Mouse (Mus musculus) forebrain, postnatal 0 days (tissue): ENCODE measurements around the gene Tfap2a. TPM values are rescaled to one million over a fixed set of nuclear protein-coding genes. Genes with fewer than 3 reads are reported as not detected.

ENCODE experiments used
- ATAC-seq: fragments of 200-750 bp; cut with Nextera tagmentation; 2 replicates; pipeline ENCODE4 v1.8.0; 2017; ENCODE audit warnings: mild to moderate bottlenecking, moderate library complexity
- DNase-seq: peaks from one replicate; pipeline ENCODE4 v3.0.0-alpha.2; 2015
- H3K27ac ChIP-seq: fragments of 300-500 bp; sonication (generic); 2 replicates; pipeline ENCODE4 v1.5.1; 2014; ENCODE audit warnings: low read depth, mild to moderate bottlenecking, antibody characterized with exemption, low read length, moderate library complexity, mixed read lengths
- H3K27me3 ChIP-seq: fragments of 300-500 bp; sonication (generic); 2 replicates; pipeline ENCODE4 v1.6.1; 2014; ENCODE audit warnings: mild to moderate bottlenecking, low read length, mixed read lengths; ENCODE audit not compliant: insufficient read depth
- H3K36me3 ChIP-seq: fragments of 300-500 bp; sonication (generic); 2 replicates; pipeline ENCODE4 v1.6.1; 2014; ENCODE audit warnings: mild to moderate bottlenecking, moderate library complexity; ENCODE audit not compliant: insufficient read depth
- H3K4me1 ChIP-seq: fragments of 300-500 bp; sonication (generic); 2 replicates; pipeline ENCODE4 v1.6.1; 2014; ENCODE audit warnings: antibody characterized with exemption; ENCODE audit not compliant: insufficient read depth
- H3K4me2 ChIP-seq: fragments of 300-500 bp; sonication (generic); 2 replicates; pipeline ENCODE4 v1.6.1; 2014; ENCODE audit warnings: low read depth, mild to moderate bottlenecking, moderate library complexity
- H3K4me3 ChIP-seq: fragments of 300-500 bp; sonication (generic); 2 replicates; pipeline ENCODE4 v1.5.1; 2014; ENCODE audit warnings: low read depth, low read length, mixed read lengths
- H3K9ac ChIP-seq: fragments of 300-500 bp; sonication (generic); 2 replicates; pipeline ENCODE4 v1.6.1; 2014; ENCODE audit warnings: mild to moderate bottlenecking
- H3K9me3 ChIP-seq: fragments of 300-500 bp; sonication (generic); 2 replicates; pipeline ENCODE4 v1.6.1; 2016; ENCODE audit warnings: low read length
- CTCF ChIP-seq: sonication (generic); IDR thresholded peaks from 2 replicates; pipeline ENCODE4 v1.5.1; 2016; ENCODE audit warnings: antibody characterized with exemption, control low read depth, low read depth
- WGBS: fragments of 180-500 bp; shearing (Covaris S2); extraction: QIAGEN DNeasy Blood & Tissue Kit; methylation state at CpG from one replicate; pipeline ENCODE4 v1.1.7; 2014; 5-methylcytosine and 5-hydroxymethylcytosine counted together
- polyA plus RNA-seq: library from polyadenylated mRNA; unstranded; fragments of >200 nt; fragmentation: Nextera tagmentation; extraction: Ambion mirVana; gene quantifications from 2 replicates; pipeline ENCODE4 v1.2.1, GENCODE M21; 2015
- total RNA-seq: library from RNA; depleted of rRNA; stranded (reverse); fragments of >200 nt; gene quantifications from 2 replicates; pipeline ENCODE4 v1.2.3, GENCODE M21; 2014

The Tfap2a gene
- total and polyA plus RNA-seq, 2 experiments from 2014 or later, result 0.18 TPM; not detected in 1

GRCm38 (mm10) chr13:40739901-40740300, 1.7 kb upstream of the Tfap2a start:
- Histone ChIP-seq H3K9me3 (no peaks in the 10 kb centered on the region), H3K4me2 (no peak overlapping the region), H3K27ac (no peak overlapping the region), H3K27me3 (peaks cover 95% of the 10 kb centered on the region), H3K9ac (no peak overlapping the region), H3K4me1 (no peaks in the 10 kb centered on the region), H3K4me3 (no peak overlapping the region), H3K36me3 (no peaks in the 10 kb centered on the region)
- no peak for TF ChIP-seq CTCF
- ATAC-seq (no peak), DNase-seq (no peak)
- WGBS, result 3% methylated on average over 10 of the region's 10 CpGs

- Histone ChIP-seq H3K9me3 (no peaks in the 10 kb centered on the region), H3K9ac (no peak overlapping the region), H3K4me3 (no peak overlapping the region), H3K27ac (no peak overlapping the region), H3K36me3 (no peaks in the 10 kb centered on the region), H3K4me2 (no peak overlapping the region), H3K27me3 (peaks cover 95% of the 10 kb centered on the region), H3K4me1 (no peaks in the 10 kb centered on the region)
- ATAC-seq (no peak), DNase-seq (no peak)
- under 1% methylated on average over 17 of the region's 17 CpGs for WGBS
- no peak for TF ChIP-seq CTCF
Measured at GRCm38 (mm10) chr13:40739121-40739650, 1.0 kb upstream of the Tfap2a start.

- H3K9me3 ChIP-seq, result no peaks in the 10 kb centered on the region
- no peak overlapping the region for H3K9ac ChIP-seq
- peaks cover 91% of the 10 kb centered on the region for H3K27me3 ChIP-seq
- no peak for TF ChIP-seq CTCF
- no peak overlapping the region for H3K4me2 ChIP-seq
- ATAC-seq (no peak), DNase-seq (no peak)
- H3K27ac ChIP-seq, result no peak overlapping the region
- H3K36me3 ChIP-seq, result no peaks in the 10 kb centered on the region
- no peak overlapping the region for H3K4me3 ChIP-seq
- WGBS, result under 1% methylated on average over 20 of the region's 22 CpGs
- H3K4me1 ChIP-seq, result no peaks in the 10 kb centered on the region
Measured at GRCm38 (mm10) chr13:40737761-40738160, 415 bp downstream of the Tfap2a start.

- ATAC-seq (no peak), DNase-seq (no peak)
- H3K27ac ChIP-seq, result no peak overlapping the region
- no peaks in the 10 kb centered on the region for H3K9me3 ChIP-seq
- H3K4me3 ChIP-seq, result no peak overlapping the region
- peaks cover 89% of the 10 kb centered on the region for H3K27me3 ChIP-seq
- no peak overlapping the region for H3K4me2 ChIP-seq
- no peaks in the 10 kb centered on the region for H3K4me1 ChIP-seq
- TF ChIP-seq CTCF, result no peak
- no peak overlapping the region for H3K9ac ChIP-seq
- 12% methylated on average over 15 of the region's 15 CpGs for WGBS
- H3K36me3 ChIP-seq, result no peaks in the 10 kb centered on the region
Measured at GRCm38 (mm10) chr13:40737099-40737498, 1.1 kb downstream of the Tfap2a start.

GRCm38 (mm10) chr13:40736107-40736780, 1.9 kb downstream of the Tfap2a start:
- Histone ChIP-seq H3K4me3 (no peak overlapping the region), H3K4me2 (no peak overlapping the region)

GRCm38 (mm10) chr13:40735416-40736106, 2.6 kb downstream of the Tfap2a start:
- TF ChIP-seq CTCF, result no peak
- Histone ChIP-seq H3K4me2 (no peak overlapping the region), H3K27me3 (peaks cover 79% of the 10 kb centered on the region), H3K36me3 (no peaks in the 10 kb centered on the region), H3K4me1 (peaks cover 2% of the 10 kb centered on the region; the same call in 1 of the 2 replicates), H3K4me3 (no peak overlapping the region), H3K9me3 (no peaks in the 10 kb centered on the region), H3K27ac (no peak overlapping the region), H3K9ac (no peak overlapping the region)
- ATAC-seq, result no peak
- WGBS, result 13% methylated on average over 17 of the region's 17 CpGs
- no peak for DNase-seq

More at GRCm38 (mm10) chr13:40736107-40736780, 1.9 kb downstream of the Tfap2a start:
- ATAC-seq (no peak), DNase-seq (no peak)
- 17% methylated on average over 19 of the region's 19 CpGs for WGBS
- Histone ChIP-seq H3K36me3 (no peaks in the 10 kb centered on the region), H3K4me1 (no peaks in the 10 kb centered on the region), H3K9ac (no peak overlapping the region), H3K27ac (no peak overlapping the region), H3K27me3 (peaks cover 85% of the 10 kb centered on the region), H3K9me3 (no peaks in the 10 kb centered on the region)
- no peak for TF ChIP-seq CTCF

- H3K27me3 ChIP-seq, result peaks cover 68% of the 10 kb centered on the region
- no peak for ATAC-seq
Measured at GRCm38 (mm10) chr13:40734316-40734965, 3.7 kb downstream of the Tfap2a start.

More at GRCm38 (mm10) chr13:40734316-40734965, 3.7 kb downstream of the Tfap2a start:
- no peaks in the 10 kb centered on the region for H3K9me3 ChIP-seq
- no peak overlapping the region for H3K9ac ChIP-seq
- peaks cover 3% of the 10 kb centered on the region; the same call in 1 of the 2 replicates for H3K4me1 ChIP-seq
- H3K27ac ChIP-seq, result no peak overlapping the region
- 1% methylated on average over 33 of the region's 33 CpGs for WGBS
- H3K36me3 ChIP-seq, result no peaks in the 10 kb centered on the region
- DNase-seq, result no peak
- TF ChIP-seq CTCF, result no peak
- H3K4me2 ChIP-seq, result peak overlapping the region; percentile 37; the same call in 1 of the 2 replicates
- H3K4me3 ChIP-seq, result 0 out of 2 replicates have a peak overlapping the region, but pooled peaks have one; percentile 19
